Mouse (Mus musculus): ENCODE results near the gene Spef1. TPM values are rescaled to one million over a fixed set of nuclear protein-coding genes. Genes with fewer than 3 reads are reported as not detected.

The Spef1 gene
- polyA plus RNA-seq, 1 experiment from 2014 or later = 0.98 TPM

DNA sequence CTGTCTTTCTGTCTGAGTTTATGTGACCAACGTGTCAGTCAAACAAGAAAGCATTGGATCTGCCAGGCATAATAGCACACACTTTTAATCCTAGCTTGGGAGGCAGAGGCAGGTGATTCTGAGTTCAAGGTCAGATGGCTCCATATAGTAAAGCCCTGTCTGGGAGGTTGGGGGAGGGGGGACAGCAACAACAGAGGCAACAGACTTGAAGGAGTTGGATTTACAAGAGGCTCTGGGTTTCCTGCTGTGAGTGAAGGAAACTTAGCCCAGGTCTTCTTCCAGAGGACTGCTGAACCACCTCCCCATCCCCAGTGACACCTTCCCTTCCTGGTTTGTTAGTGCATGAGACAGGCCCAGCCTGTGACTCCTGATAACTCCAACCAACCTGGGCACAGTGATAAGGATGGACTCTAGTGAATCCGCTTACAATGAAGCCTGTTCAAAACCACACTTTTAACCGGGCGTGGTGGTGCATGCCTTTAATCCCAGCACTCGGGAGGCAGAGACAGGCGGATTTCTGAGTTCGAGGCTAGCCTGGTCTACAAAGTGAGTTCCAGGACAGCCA, 34.8 kb downstream of the Spef1 start:
- Histone ChIP-seq H3K27ac (no peak overlapping the region), H3K36me3 (ENCODE audit: inconsistent target) (peaks cover 56% of the 10 kb centered on the region), H3K4me3 (ENCODE audit: inconsistent target) (no peak overlapping the region), H3K79me2 (ENCODE audit: inconsistent target) (0 out of 2 replicates have a peak, but pooled peaks cover under 1% of the 10 kb centered on the region)
- WGBS (ENCODE audit: missing documents) = 100% methylated on average over 3 of the region's 7 CpGs

GRCm38 (mm10) chr2:131149254-131149578, 37.9 kb downstream of the Spef1 start:
- WGBS (ENCODE audit: missing documents) = 100% methylated on average over 3 of the region's 3 CpGs
- Histone ChIP-seq H3K27ac (no peak overlapping the region), H3K4me3 (ENCODE audit: inconsistent target) (no peak overlapping the region), H3K36me3 (ENCODE audit: inconsistent target) (peaks cover 75% of the 10 kb centered on the region), H3K79me2 (ENCODE audit: inconsistent target) (no peaks in the 10 kb centered on the region)

DNA sequence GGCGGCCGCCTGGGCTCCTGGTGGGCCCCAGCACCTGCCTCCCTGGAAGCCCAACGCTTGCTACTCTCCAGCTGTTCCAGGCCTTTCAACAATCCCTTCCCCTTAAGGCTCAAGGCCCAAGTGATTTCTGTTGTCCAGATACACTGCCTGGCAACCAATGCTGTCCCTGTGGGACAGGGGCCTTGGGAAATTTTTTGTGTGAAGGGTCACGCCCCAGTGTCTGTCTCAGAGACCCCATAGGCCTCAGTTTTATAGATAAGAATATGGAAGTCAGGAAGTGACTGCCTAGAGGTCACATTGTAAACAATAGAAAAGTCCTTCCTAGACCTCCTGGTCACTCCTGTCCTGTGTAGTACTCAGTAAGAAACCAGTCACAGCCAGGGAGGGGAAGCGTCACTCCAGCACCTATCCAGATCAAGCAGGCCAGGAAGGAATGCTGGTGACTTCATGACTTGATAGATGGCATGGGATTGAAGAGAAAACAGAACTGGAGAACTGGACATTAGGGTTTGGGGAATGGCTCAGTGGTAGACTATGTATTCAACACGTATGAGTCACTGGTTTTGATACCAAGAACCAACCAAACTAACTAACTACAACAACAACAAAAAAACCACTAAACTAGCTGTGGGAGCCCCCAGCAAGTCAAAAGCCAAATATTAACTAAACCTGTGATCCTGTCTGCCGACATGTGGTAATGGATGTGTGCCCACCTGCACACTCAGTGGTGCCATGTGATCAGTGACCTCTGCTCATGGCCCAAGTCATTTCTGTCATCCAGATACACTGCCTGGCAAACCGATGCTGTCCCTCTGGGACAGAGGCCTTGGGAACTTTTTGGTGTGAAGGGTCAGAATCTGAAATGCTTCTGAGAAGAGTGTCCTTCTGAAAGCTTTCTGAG, 38.5 kb downstream of the Spef1 start:
- Histone ChIP-seq H3K27ac (no peak overlapping the region), H3K36me3 (ENCODE audit: inconsistent target) (peaks cover 75% of the 10 kb centered on the region), H3K79me2 (ENCODE audit: inconsistent target) (no peaks in the 10 kb centered on the region), H3K4me3 (ENCODE audit: inconsistent target) (no peak overlapping the region)
- WGBS (ENCODE audit: missing documents) = 90% methylated on average over 8 of the region's 8 CpGs

DNA sequence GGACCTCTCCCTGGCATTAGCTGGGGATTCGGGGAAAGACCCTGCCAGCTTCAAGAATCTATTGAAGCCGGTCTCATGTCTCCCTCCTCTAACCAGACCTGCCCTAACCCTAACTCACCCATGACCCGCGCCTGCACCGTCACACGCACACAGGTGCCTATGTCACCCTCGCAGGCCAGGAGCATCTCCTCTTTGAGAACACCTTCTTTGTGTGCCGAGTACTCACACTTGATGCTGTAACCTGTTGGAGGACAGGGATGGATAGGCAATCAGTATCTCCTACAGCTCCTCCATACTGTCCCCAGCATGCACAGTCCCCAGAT, 40.1 kb downstream of the Spef1 start:
- WGBS (ENCODE audit: missing documents) = 95% methylated on average over 8 of the region's 8 CpGs
- Histone ChIP-seq H3K4me3 (ENCODE audit: inconsistent target) (no peak overlapping the region), H3K79me2 (ENCODE audit: inconsistent target) (no peaks in the 10 kb centered on the region), H3K27ac (no peak overlapping the region), H3K36me3 (ENCODE audit: inconsistent target) (peaks cover 63% of the 10 kb centered on the region)

GRCm38 (mm10) chr2:131146193-131147042, 40.7 kb downstream of the Spef1 start:
- Histone ChIP-seq H3K79me2 (ENCODE audit: inconsistent target) (no peaks in the 10 kb centered on the region), H3K4me3 (ENCODE audit: inconsistent target) (no peak overlapping the region), H3K27ac (no peak overlapping the region), H3K36me3 (ENCODE audit: inconsistent target) (peaks cover 57% of the 10 kb centered on the region)
- WGBS (ENCODE audit: missing documents) = 82% methylated on average over 21 of the region's 21 CpGs

- H3K27ac ChIP-seq = no peak overlapping the region
- H3K36me3 ChIP-seq (ENCODE audit: inconsistent target) = peaks cover 49% of the 10 kb centered on the region
- 97% methylated on average over 2 of the region's 2 CpGs for WGBS (ENCODE audit: missing documents)
- H3K4me3 ChIP-seq (ENCODE audit: inconsistent target) = no peak overlapping the region
- H3K79me2 ChIP-seq (ENCODE audit: inconsistent target) = no peaks in the 10 kb centered on the region
Observed at GRCm38 (mm10) chr2:131145536-131145935, 41.5 kb downstream of the Spef1 start.

DNA sequence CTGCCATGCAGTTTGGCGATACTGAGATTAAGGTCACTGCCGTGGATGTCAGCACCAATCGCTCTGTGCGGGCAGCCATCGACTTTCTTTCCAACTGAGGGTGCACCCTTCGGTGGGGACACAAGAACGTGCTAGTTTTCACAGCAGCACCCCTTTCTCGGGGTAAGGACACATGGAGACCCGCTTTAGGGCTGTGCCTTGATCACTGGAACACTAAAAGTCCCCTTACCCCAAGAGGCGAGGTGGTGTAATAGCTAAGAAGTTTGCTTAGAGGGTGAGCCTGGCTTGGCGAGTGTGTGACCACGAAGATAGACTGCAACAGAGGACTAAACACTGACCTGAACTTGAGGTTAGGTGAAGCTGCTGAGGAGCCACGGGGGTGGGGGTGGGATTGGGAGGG, 42.0 kb downstream of the Spef1 start:
- Histone ChIP-seq H3K27ac (no peak overlapping the region), H3K36me3 (ENCODE audit: inconsistent target) (peaks cover 44% of the 10 kb centered on the region), H3K79me2 (ENCODE audit: inconsistent target) (no peaks in the 10 kb centered on the region), H3K4me3 (ENCODE audit: inconsistent target) (no peak overlapping the region)
- 90% methylated on average over 13 of the region's 13 CpGs for WGBS (ENCODE audit: missing documents)

- Histone ChIP-seq H3K79me2 (ENCODE audit: inconsistent target) (no peaks in the 10 kb centered on the region), H3K36me3 (ENCODE audit: inconsistent target) (peaks cover 28% of the 10 kb centered on the region), H3K27ac (no peak overlapping the region), H3K4me3 (ENCODE audit: inconsistent target) (no peak overlapping the region)
- WGBS (ENCODE audit: missing documents) = 94% methylated on average over 22 of the region's 22 CpGs
Observed at GRCm38 (mm10) chr2:131143007-131143780, 43.9 kb downstream of the Spef1 start.

- Histone ChIP-seq H3K36me3 (ENCODE audit: inconsistent target) (peaks cover 22% of the 10 kb centered on the region; the same call in 1 of the 2 replicates), H3K4me3 (ENCODE audit: inconsistent target) (no peak overlapping the region), H3K79me2 (ENCODE audit: inconsistent target) (no peaks in the 10 kb centered on the region), H3K27ac (no peak overlapping the region)
- 70% methylated on average over 18 of the region's 18 CpGs for WGBS (ENCODE audit: missing documents)
Observed at GRCm38 (mm10) chr2:131142592-131142991, 44.5 kb downstream of the Spef1 start.

DNA sequence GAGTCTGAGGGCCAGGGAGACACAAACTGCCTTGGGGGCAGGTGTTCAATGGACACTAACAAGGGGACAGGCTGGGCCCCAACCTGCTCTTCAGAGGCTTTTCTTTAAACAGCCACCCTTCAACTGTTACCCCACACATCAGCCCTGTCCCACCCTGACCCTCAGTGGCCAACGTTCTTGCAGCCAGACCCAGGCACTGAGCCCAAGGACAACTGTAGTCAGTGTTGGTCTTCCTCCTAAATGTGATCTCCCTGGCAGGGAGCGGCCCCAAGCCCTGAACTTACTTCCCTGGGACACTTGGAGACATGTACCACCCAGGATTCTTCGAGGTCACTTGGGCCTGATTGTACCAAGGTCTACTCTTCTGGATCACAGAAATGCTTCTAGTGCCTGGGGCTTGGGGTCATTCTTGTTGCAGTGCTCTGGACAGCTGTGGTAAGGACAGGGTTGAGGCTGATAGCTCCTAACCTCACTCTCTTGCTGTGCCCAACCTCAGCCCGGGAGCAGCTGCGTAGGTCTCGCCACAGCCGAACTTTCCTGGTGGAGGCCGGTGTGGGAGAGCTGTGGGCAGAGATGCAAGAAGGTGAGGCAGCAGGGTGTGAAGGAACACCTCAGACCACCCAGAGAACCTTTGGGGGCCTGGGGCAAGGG, 45.6 kb downstream of the Spef1 start:
- 96% methylated on average over 8 of the region's 8 CpGs for WGBS (ENCODE audit: missing documents)
- Histone ChIP-seq H3K4me3 (ENCODE audit: inconsistent target) (no peak overlapping the region), H3K36me3 (ENCODE audit: inconsistent target) (peaks cover 13% of the 10 kb centered on the region; the same call in 1 of the 2 replicates), H3K79me2 (ENCODE audit: inconsistent target) (no peaks in the 10 kb centered on the region), H3K27ac (no peak overlapping the region)

- Histone ChIP-seq H3K79me2 (ENCODE audit: inconsistent target) (no peaks in the 10 kb centered on the region), H3K4me3 (ENCODE audit: inconsistent target) (no peak overlapping the region), H3K27ac (no peak overlapping the region), H3K36me3 (ENCODE audit: inconsistent target) (peaks cover 3% of the 10 kb centered on the region; the same call in 1 of the 2 replicates)
- 95% methylated on average over 4 of the region's 5 CpGs for WGBS (ENCODE audit: missing documents)
Observed at GRCm38 (mm10) chr2:131140533-131140905, 46.6 kb downstream of the Spef1 start.

DNA sequence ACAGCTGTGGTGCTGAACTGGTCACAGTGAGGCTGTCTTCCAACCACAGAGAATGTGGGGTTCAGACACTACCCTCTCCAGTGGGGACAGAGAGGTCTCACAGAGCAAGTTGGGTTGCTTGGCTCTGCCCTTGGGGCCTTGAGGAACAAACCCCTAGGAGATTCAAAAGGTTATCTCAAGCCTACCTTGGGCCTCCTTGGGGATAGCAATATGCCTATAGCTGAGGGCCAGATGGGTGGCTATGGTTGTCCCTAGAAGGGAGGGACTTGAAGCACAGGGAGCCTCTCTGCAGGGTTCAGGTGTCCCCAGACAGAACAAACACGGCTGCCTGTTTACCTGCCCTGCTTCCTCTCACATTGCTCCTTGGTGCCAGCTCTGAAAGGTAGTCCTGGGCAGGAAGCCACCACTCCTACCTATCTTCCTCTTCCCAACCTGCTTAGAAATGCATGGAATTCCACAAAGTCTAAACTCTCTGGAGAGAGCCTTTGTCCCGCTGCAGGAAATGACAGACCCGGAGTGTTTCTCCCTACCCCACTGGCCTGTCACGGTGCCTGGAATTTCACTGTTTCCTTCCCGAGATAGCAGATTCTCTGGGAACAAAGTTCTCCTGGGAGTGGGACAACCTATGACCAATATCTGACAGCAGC, 47.1 kb downstream of the Spef1 start:
- Histone ChIP-seq H3K27ac (no peak overlapping the region), H3K36me3 (ENCODE audit: inconsistent target) (no peaks in the 10 kb centered on the region), H3K79me2 (ENCODE audit: inconsistent target) (no peaks in the 10 kb centered on the region), H3K4me3 (ENCODE audit: inconsistent target) (no peak overlapping the region)
- 89% methylated on average over 5 of the region's 5 CpGs for WGBS (ENCODE audit: missing documents)

DNA sequence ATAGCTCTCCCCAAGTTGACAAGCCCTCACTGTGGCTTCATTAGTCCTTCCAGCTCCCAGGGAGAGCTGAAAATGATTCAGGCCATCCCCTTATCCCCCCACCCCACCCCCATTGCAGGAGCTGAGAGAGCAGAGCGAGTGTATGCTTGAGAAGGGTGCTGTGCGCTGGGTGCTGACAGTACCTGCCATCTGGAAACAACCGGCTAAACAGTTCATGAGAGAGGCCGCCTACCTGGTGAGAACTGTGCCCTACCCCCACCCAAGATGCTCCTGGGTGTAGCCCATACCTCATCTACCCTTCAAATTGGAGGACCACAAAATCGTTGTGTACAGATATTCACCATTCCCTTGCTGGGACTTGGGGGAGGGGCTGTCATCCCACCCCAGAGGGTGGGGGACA, 47.8 kb downstream of the Spef1 start:
- no peaks in the 10 kb centered on the region for H3K36me3 ChIP-seq (ENCODE audit: inconsistent target)
- H3K79me2 ChIP-seq (ENCODE audit: inconsistent target) = no peaks in the 10 kb centered on the region
- no peak overlapping the region for H3K4me3 ChIP-seq (ENCODE audit: inconsistent target)
- H3K27ac ChIP-seq = no peak overlapping the region
- 86% methylated on average over 5 of the region's 5 CpGs for WGBS (ENCODE audit: missing documents)

Measured in macrophage (primary cell).